Mouse (Mus musculus) myocyte (in vitro differentiated cells): Measurements from ENCODE around the gene Cog3. TPM values are rescaled to one million over a fixed set of nuclear protein-coding genes. Genes with fewer than 3 reads are reported as not detected.
"Not testable (repeated sequence)": the region's sequence is repeated elsewhere in the genome, so short reads cannot be mapped to it uniquely, and the experiment has no call there.

ENCODE experiments used
- H3K27me3 ChIP-seq: one replicate; pipeline ENCODE4 v1.6.1; 2011; ENCODE audit not compliant: control insufficient read depth, insufficient read depth, insufficient read length
- H3K36me3 ChIP-seq: one replicate; pipeline ENCODE4 v1.6.1; 2011; ENCODE audit not compliant: control insufficient read depth, insufficient read depth
- H3K4me2 ChIP-seq: one replicate; pipeline ENCODE4 v1.6.1; 2011; ENCODE audit warnings: low read depth, control low read depth
- H3K4me3 ChIP-seq: one replicate; pipeline ENCODE4 v1.5.1; 2011; ENCODE audit warnings: mild to moderate bottlenecking, control low read depth, moderate library complexity
- H3K79me2 ChIP-seq: one replicate; pipeline ENCODE4 v1.6.1; 2011; ENCODE audit not compliant: control insufficient read depth, insufficient read depth
- H3ac ChIP-seq: one replicate; pipeline ENCODE4 v1.6.1; 2011; ENCODE audit not compliant: control insufficient read depth, insufficient read length
- CEBPB ChIP-seq: IDR thresholded peaks from 2 replicates; pipeline ENCODE4 v1.6.1; 2011; ENCODE audit warnings: mild to moderate bottlenecking, moderate library complexity; ENCODE audit not compliant: poor library complexity, insufficient read depth, severe bottlenecking
- E2F4 ChIP-seq: IDR thresholded peaks from one replicate; pipeline ENCODE4 v1.6.1; 2011; ENCODE audit warnings: mild to moderate bottlenecking, control low read depth, moderate library complexity; ENCODE audit not compliant: insufficient read depth
- MAX ChIP-seq: IDR thresholded peaks from one replicate; pipeline ENCODE4 v1.6.1; 2011; ENCODE audit warnings: low read depth, mild to moderate bottlenecking, control low read depth
- MYOD1 ChIP-seq, 3 experiments: IDR thresholded peaks; one replicate each; pipeline ENCODE4 v1.6.1; 2011; ENCODE audit warnings: control low read depth in 2 of 3, low read depth in 2 of 3, mild to moderate bottlenecking in 2 of 3, moderate library complexity in 1 of 3; ENCODE audit not compliant: insufficient read length in 2 of 3, control insufficient read depth in 1 of 3
- MYOG ChIP-seq, 3 experiments: IDR thresholded peaks; one replicate each; pipeline ENCODE4 v1.6.1; 2011; ENCODE audit warnings: control low read depth in 2 of 3, low read depth in 2 of 3, mild to moderate bottlenecking in 2 of 3; ENCODE audit not compliant: insufficient read length in 2 of 3, control insufficient read depth in 1 of 3, insufficient read depth in 1 of 3
- POLR2A ChIP-seq: IDR thresholded peaks from one replicate; pipeline ENCODE4 v1.6.1; 2011; ENCODE audit warnings: low read depth, mild to moderate bottlenecking, control low read depth, moderate library complexity; ENCODE audit not compliant: insufficient read length
- POLR2AphosphoS2 ChIP-seq: IDR thresholded peaks from one replicate; pipeline ENCODE4 v1.6.1; 2011; ENCODE audit warnings: low read depth, control low read depth; ENCODE audit not compliant: insufficient read length
- REST ChIP-seq: IDR thresholded peaks from one replicate; pipeline ENCODE4 v1.6.1; 2011; ENCODE audit warnings: mild to moderate bottlenecking, control low read depth, moderate library complexity; ENCODE audit not compliant: insufficient read depth, insufficient read length
- SRF ChIP-seq: IDR thresholded peaks from one replicate; pipeline ENCODE4 v1.6.1; 2011; ENCODE audit warnings: low read depth; ENCODE audit not compliant: control insufficient read depth, insufficient read length
- TCF12 ChIP-seq: IDR thresholded peaks from one replicate; pipeline ENCODE4 v1.6.1; 2011; ENCODE audit warnings: mild to moderate bottlenecking, control low read depth; ENCODE audit not compliant: poor library complexity, insufficient read depth, severe bottlenecking
- TCF3 ChIP-seq: IDR thresholded peaks from one replicate; pipeline ENCODE4 v1.6.1; 2011; ENCODE audit warnings: low read depth, control low read depth; ENCODE audit not compliant: insufficient read length
- USF1 ChIP-seq: IDR thresholded peaks from one replicate; pipeline ENCODE4 v1.6.1; 2011; ENCODE audit warnings: low read depth, mild to moderate bottlenecking, control low read depth, moderate library complexity
- polyA plus RNA-seq: library from polyadenylated mRNA; unstranded; fragments of >200 nt; fragmentation: generic; extraction: Trizol; gene quantifications from one replicate; pipeline ENCODE4 v1.2.1, GENCODE M21; 2012; ENCODE audit warnings: missing spikeins

Cog3 gene
- polyA plus RNA-seq, 1 experiment = 7.7 TPM

DNA sequence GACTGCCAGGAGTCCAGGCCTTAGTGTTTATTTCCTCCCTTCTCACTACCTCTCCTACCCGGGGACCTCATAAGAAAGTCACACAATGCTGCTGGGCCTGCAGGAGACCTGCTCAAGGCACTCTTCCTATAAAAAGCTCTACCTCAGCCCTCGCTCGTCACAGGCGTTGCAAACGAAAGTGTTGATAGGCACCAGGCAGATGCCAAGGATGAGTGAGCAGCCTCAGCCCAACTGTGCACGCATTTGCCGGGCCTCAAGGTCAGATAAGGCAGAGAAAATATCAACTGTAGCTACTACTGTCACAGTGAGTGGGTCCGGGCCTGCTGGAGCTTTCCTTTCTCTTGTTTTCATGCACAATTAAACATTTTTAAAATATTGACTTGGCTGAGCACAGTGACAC, 19.1 kb upstream of the Cog3 start:
- H3K4me2 ChIP-seq = no peak overlapping the region
- no peak for TF ChIP-seq MYOG (IDR thresholded peaks at IDR 0.05; ENCODE audit: control insufficient read depth in 1 of 3, insufficient read depth in 1 of 3, insufficient read length in 2 of 3, low read depth in 2 of 3)

DNA sequence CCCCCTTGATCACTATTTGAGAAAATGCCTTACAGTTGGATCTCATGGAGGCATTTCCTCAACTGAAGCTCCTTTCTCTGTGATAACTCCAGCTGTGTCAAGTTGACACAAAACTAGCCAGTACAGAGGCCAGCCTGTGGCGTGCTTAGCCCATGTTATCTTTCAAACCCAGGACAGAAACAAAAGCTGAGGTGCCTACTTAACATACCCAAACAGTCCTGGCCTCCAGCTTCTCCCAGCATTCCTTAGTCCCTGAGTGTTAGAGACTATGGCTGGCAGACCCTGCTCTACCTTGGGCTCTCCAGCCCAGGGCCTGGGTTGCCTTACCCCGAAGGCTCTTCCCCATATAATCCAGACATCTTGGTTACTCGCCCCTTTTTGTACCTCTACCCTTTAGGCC, 18.1 kb upstream of the Cog3 start:
- peaks cover 12% of the 10 kb centered on the region for H3K79me2 ChIP-seq
- H3K4me3 ChIP-seq, H3K27me3 ChIP-seq, H3ac ChIP-seq, H3K4me2 ChIP-seq: not testable (repeated sequence)
- H3K36me3 ChIP-seq = peaks cover 17% of the 10 kb centered on the region

More for the DNA sequence above, 19.1 kb upstream of the Cog3 start:
- H3ac ChIP-seq = no peak overlapping the region
- H3K27me3 ChIP-seq = no peaks in the 10 kb centered on the region
- H3K79me2 ChIP-seq = peaks cover 20% of the 10 kb centered on the region
- peaks cover 23% of the 10 kb centered on the region for H3K36me3 ChIP-seq
- H3K4me3 ChIP-seq = no peak overlapping the region

DNA sequence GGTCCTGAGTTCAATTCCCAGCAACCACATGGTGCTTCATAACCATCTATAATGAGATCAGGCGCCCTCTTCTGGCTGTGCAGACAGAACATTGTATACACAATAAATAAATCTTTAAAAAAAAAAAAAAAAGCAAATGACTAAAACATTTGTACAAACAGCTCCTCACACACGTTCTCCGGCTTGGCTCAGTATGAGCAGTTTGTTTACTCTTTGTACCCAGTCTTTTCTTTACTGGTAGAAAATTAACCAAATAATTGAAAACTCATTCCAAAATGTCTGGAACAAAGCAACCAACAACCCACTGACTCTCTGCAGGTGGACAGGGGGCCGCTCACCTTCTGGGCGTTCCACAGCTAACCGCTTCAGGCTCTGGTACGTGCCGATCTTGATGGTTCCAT, 16.8 kb upstream of the Cog3 start:
- Histone ChIP-seq H3K4me2 (no peak overlapping the region), H3K4me3 (no peak overlapping the region), H3K36me3 (peaks cover 20% of the 10 kb centered on the region), H3ac (no peak overlapping the region), H3K27me3 (no peaks in the 10 kb centered on the region), H3K79me2 (peaks cover 3% of the 10 kb centered on the region)
- TF ChIP-seq USF1 (no peak), E2F4 (no peak), REST (no peak), SRF (no peak), POLR2AphosphoS2 (no peak), TCF12 (no peak), TCF3 (no peak), CEBPB (no peak), MAX (no peak)

DNA sequence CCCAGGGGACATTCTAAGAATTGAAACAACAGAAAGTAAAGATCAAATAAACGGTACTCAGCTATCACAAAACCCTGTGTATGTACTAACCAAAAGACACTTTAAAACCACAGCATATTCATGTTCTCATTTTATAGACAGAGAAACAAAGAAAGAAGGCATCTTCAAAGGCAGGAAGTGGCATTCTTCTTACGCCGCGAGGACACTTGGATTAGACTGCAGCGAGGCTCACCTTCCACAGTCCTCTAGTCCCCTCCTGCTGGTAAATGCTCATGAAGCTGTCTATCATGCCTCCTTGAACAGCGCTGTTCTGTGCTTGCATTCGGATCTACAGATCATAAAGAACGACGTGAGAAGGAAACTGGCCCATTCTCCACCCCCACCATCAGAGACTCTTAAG, 15.0 kb upstream of the Cog3 start:
- Histone ChIP-seq H3K79me2 (no peaks in the 10 kb centered on the region), H3K4me2 (no peak overlapping the region), H3K36me3 (peaks cover 20% of the 10 kb centered on the region), H3K4me3 (no peak overlapping the region), H3K27me3 (no peaks in the 10 kb centered on the region), H3ac (no peak overlapping the region)
- TF ChIP-seq E2F4 = no peak

DNA sequence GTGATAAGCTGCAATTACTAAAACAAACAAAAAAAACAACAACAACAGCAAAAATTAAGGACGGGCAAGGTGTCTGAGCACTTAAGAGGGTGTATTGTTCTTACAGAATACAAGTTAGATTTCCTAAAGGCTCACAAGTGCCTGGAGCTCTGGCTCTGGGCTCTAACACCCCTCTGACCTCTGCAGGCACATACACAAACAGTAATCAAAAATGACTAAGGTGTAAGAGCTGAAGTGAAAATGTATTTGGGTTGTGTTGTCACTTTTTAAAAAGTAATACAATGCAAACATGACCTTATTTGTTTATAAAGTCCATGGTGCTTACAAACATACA, 13.9 kb upstream of the Cog3 start:
- H3K4me2 ChIP-seq = no peak overlapping the region
- no peaks in the 10 kb centered on the region for H3K79me2 ChIP-seq
- no peak overlapping the region for H3ac ChIP-seq
- no peak for TF ChIP-seq SRF
- TF ChIP-seq REST = no peak
- no peak for TF ChIP-seq CEBPB
- no peak for TF ChIP-seq MAX
- no peak for TF ChIP-seq MYOD1 (IDR thresholded peaks at IDR 0.05; ENCODE audit: control insufficient read depth in 1 of 3, insufficient read length in 2 of 3, low read depth in 2 of 3)
- no peak for TF ChIP-seq USF1
- TF ChIP-seq MYOG (IDR thresholded peaks at IDR 0.05; ENCODE audit: control insufficient read depth in 1 of 3, insufficient read depth in 1 of 3, insufficient read length in 2 of 3, low read depth in 2 of 3) = no peak
- no peak for TF ChIP-seq POLR2A
- no peak for TF ChIP-seq POLR2AphosphoS2
- no peak for TF ChIP-seq E2F4
- no peak for TF ChIP-seq TCF3
- no peak for TF ChIP-seq TCF12
- H3K36me3 ChIP-seq = peaks cover 17% of the 10 kb centered on the region
- no peak overlapping the region for H3K4me3 ChIP-seq
- no peaks in the 10 kb centered on the region for H3K27me3 ChIP-seq

DNA sequence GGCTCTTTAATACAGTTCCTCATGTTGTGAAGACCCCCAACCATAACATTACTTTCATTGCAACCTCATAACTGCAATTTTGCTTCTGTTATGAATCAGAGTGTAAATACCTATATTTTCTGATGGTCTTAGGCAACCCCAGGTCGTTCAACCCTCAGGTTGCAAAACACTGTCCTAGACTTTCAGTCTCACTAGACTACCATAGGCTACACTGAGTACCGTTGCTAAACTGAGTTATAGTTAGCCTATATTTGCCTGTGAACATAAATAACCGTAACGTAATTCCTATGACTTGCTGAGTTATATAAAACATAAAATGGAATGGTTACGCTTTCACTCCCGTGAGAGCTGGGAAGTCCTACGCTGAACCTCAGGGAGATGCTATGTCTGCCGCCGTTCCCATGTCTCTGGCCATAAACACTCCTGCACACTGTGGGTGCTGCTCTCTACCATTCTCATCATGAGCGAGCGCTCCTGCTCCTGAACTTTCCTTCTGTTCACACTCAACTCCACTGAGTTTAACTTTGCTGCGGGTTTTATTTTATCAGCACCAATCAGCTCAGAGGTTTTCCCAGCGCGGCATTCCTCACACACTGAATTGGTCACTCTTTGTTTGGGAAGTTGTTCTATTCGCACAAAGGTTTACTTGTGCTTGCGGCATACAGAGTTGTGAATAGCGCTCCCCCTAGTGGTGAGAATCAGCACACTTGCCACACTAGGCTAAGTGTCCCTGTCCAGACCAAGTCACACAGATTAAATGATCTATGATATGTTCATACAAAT, 13.4 kb upstream of the Cog3 start:
- Histone ChIP-seq H3K4me3 (no peak overlapping the region), H3ac (no peak overlapping the region), H3K4me2 (no peak overlapping the region), H3K36me3 (peaks cover 14% of the 10 kb centered on the region), H3K79me2 (no peaks in the 10 kb centered on the region), H3K27me3 (no peaks in the 10 kb centered on the region)
- TF ChIP-seq REST = no peak
- TF ChIP-seq TCF12 = no peak
- TF ChIP-seq MYOD1 (IDR thresholded peaks at IDR 0.05; ENCODE audit: control insufficient read depth in 1 of 3, insufficient read length in 2 of 3, low read depth in 2 of 3) = no peak
- TF ChIP-seq SRF = no peak
- TF ChIP-seq E2F4 = no peak
- no peak for TF ChIP-seq USF1
- no peak for TF ChIP-seq POLR2AphosphoS2
- no peak for TF ChIP-seq POLR2A
- TF ChIP-seq TCF3 = no peak
- TF ChIP-seq CEBPB = no peak
- TF ChIP-seq MYOG (IDR thresholded peaks at IDR 0.05; ENCODE audit: control insufficient read depth in 1 of 3, insufficient read depth in 1 of 3, insufficient read length in 2 of 3, low read depth in 2 of 3) = no peak
- TF ChIP-seq MAX = no peak
